Mouse (Mus musculus) left cerebral cortex, adult 9 months (tissue): ENCODE measurements around the gene Dnmt1.
A peak's percentile ranks its signal among the peaks of the same experiment; 100 is the strongest.
"Not testable (repeated sequence)": the region's sequence is repeated elsewhere in the genome, so short reads cannot be mapped to it uniquely, and the experiment has no call there.

Source experiments
- DNase-seq, 2 experiments: peaks; one replicate each; pipeline ENCODE4 v3.0.0; 2022; ENCODE audit warnings: low spot score in 2 of 2

The Dnmt1 gene

DNA sequence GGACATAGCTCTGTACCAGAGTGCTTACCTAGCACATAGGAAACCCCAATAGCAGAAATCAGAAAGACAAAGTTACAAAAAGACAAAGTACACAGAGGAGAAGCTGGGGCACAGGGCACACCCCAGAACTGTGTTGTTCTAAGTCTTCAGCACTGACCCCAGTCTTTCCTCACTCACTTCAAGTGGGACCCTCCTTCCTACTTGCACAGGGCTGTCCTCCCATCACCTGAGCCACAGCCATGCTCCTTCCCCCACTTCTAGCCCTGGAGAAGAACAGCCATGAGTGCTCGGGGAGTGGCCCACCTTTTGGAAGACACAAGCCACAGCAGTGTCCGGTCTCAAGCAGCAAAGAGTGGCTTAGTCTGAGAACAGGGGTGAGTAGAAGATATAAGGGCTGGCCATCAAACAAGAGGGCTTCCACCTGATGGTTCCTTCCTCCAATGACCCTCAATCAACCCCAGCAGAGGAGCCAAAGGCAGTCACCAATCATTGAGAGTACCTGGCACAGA, at the start of gene Dnmt1:
Dnmt1 (minus strand) TSS at position 459 of the 509 bp plus-strand sequence.
- no peak for DNase-seq

DNA sequence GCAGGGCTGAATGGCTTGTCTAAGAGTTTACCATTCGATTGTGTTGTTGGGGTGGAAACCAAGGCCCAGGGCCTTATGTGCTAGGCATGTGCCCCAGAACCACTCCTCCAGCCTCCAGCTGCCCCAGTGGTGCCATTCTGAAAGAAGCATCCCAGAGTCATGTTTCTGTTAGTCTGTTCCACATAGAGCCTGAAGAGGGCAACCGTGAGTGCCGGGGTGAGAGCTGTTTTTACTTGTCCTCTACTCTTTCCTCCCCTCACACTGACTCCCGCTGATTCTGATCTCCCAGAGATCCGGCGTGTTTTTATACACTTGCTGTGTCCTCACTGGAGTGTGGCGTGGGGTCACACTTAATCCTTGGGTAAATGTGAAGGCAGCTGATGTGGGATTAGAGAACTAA, 48.3 kb upstream of the Dnmt1 start:
- no peak for DNase-seq

DNA sequence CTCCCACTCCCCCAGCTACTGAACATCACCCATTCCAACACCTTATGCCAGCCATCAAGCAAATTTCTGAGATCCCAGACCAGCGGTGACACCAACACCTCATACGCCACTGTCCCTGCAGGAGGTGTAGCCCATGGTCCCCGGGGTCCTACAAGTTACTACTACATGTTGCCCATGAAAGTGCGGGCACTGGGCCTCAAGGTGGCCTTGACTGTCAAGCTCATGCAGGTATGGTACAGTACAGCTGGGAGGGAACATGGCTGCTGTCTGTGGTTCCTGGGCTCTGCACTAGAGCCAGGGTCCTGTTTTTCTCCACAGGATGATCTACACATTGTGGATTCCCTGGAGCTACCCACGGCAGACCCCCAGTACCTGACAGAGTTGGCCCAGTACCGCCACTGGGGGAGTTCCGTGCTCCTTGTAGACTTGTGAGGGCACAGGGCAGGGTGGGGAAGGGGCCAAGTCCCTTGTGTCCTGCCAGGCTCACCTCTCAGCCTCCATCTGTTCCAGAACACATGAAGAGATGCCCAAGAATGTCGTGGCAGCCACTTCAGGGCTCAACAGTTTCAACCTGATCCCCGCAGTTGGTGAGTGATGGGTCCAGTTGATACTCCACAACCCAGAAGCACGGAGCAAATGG, 47.7 kb upstream of the Dnmt1 start:
- no peak for DNase-seq

DNA sequence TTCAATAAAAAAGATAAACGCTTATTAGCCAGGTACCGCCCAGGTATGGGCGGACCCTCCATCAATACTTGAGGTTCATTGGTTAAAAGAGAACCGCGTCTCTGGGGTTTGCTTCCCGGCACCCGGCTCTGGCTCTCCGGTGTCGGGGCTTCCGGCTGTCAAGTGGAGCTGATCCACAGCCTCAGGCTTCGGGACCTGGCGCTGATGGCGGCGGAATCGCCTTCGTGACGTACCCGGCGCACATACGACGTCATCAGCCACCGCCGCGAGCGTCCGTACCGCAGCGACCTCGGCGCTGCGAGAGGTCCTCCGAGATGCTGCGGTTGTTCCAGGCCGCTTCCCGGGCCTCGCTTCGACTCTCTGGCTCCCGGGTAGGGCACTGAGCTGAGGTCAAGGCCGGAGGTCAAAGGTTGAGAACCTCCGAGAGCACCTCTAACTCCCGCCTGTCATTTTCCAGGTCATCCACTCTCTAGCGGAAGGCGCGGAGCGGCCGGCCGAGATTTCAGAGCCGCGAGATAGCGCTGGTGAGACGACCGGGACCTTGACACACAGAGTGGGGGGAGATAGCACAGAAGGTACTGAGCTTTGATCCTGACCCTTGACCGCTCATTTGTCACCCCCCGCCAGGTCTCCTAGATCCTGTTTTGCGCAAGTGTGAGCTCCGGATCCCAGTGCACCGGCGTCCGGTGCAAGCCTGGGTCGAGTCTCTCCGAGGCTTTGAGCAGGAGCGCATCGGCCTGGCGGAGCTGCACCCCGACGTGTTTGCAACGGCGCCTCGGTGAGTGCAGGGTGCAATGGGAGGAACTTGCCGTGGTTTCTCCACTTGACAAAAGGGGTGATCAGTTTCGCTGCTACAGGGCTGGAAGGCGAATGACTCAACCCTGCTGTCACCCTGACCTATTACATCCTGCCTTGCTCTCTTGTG, 43.2 kb upstream of the Dnmt1 start, which contains the start of gene Mrpl4:
Mrpl4 (plus strand) TSS at position 112 of the 925 bp plus-strand sequence.
- peak; percentile 71 to 89 for DNase-seq

DNA sequence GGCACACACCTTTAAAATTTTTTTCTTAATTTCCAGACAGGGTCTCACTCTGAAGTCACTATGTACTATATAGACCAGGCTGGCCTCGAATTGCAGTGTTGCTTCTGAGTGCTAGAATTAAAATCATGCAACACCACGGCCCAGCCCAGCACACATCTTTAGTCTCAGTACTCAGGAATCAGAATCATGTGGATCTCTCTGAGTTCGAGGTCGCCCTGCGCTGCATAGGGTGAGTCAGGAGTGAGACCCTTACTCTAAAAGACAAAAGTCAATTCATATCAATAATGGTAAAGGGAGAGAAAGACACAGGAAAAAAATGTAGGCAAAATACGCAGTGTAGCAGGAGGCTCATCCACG, 42.6 kb upstream of the Dnmt1 start:
- DNase-seq = no peak

DNA sequence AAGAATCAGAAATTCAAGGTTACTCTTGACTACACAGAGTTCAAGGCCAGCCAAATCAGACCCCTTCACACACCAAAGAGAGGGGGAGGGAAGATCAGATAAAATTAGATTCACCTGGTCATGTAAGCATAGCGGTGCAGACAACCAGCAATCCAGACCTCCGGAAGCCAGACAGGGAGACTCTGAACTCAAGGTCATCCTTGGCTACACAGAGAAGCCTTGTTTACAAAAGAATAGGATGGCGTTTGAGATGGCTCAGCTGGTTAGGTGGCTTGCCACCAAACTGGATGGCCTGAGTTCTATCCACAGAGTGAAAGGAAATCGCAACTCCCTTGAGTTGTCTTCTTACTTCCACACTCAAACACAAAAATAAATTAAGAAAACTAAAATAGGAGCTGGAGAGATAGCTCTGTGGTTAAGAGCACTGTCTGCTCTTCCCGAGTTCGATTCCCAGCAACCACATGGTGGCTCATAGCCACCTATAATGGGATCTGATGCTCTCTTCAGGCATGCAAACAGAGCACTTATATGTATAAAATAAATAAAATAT, 42.0 kb upstream of the Dnmt1 start:
- DNase-seq = no peak

DNA sequence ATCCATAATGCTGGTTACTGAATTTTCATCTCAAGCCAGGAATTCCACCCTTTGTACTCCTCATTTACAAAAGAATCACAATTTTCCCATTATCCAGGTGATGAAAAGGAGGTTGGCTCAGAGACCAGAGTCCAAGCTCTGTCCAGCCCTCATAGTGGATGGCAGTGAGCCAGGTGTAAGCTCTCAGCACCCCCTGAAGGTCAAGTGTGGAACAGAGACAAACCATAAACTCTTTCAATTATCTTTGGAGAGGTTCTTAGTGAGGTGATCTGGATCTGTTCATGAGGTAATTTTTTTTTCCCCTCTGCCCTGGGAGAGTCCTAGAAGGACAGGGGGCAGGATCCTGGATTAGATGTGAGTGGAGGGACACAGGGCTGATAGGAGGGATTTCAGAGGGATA, 41.1 kb upstream of the Dnmt1 start:
- DNase-seq = no peak

DNA sequence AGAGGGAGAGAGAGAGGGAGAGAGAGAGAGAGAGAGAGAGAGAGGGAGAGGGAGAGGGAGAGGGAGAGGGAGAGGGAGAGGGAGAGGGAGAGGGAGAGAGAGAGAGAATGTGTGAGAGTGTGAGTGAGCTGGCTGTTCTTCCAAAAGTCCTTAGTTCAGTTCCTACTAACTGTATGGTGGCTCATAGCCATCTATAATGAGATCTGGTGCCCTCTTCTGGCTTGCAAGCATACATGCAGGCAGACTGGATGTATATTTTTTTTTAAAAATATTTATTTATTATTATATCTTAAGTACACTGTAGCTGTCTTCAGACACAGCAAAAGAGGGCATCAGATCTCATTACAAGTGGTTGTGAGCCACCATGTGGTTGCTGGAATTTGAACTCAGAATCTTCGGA, 38.6 kb upstream of the Dnmt1 start:
- not testable (repeated sequence) for DNase-seq

DNA sequence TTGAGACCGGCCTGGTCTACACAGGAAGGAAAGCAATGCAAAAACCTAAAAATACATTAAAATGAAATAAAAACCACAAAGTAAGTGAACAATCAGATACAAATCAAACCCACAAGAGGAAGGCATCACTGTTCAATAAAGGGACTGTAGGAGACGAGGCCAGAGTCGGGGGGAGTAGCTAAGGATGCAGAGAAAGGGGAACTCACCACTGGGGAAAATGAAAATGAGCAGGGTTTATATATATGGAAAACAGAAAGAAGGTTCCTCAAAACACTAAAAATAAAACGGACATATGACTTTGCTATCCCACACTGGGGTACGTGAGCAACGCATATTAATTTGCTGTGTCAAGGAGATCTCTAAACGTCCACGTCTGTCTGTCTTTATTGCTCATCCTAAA, 37.4 kb upstream of the Dnmt1 start:
- no peak for DNase-seq

DNA sequence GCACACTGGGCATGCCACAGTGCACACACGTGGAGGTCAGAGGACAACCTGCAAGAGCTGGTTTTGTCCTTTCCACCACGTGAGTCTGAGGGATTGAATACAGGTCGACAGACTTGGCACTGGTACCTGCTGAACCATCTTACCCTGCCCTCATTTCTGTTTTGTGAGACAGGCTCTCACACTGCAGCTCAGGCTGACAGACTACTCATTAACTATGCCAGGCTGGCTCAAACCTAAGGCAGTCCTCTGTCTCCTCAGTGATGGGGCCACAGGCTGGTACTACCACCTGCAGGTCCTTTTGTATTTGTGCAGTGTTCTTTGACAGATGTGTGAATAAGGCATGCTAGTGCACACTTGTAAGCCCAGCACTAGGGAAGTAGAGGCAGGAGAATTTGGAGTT, 35.4 kb upstream of the Dnmt1 start:
- DNase-seq = no peak

DNA sequence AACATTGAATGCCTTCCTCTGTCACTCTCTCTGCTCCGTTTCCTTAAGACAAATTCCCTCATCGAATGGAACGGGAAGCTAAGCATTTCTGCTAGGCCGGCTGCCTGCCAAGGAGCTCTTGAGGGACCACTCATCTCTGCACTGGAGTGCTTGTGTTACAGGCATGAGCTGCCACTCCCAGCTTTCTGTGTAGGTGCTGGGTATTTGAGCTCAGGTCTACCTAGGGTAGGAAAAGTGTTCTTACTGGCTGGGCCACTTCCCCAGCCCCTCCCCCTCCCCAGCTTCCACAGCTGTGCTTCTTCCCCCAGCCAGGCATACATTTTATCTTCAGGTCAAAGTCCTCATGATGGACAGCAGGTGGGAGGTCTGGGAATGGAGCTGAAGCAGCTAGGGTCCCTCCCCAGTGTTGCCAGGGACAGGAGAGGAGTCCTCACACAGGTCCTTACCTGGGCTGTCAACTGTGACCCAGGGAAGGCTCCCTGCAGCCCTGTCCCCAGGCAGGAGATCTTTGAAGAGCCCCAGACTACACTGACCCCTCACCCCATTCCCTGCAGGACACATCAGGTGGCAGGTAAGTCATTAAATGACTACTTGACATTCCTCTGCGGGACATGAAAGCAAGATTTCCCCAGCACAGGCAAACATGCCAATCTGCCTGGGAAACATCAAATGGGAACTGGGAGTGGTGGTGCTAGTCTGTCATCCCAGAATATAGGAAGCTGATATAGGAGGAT, 33.6 kb upstream of the Dnmt1 start:
- no peak for DNase-seq

DNA sequence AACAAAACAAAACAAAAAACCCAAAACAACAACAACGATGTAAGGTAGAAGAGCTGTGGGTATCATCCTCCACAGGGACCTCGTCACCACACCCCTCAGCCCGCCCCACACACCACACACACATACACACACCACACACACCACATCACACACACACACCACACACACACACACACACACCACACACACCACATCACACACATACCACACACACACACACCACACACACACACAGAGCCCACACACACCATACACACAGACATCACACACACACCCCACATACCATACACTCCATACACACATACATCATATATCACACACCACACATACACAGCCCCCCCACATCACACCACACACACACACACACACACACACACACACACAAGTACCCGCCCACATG, 31.9 kb upstream of the Dnmt1 start:
- DNase-seq = no peak

DNA sequence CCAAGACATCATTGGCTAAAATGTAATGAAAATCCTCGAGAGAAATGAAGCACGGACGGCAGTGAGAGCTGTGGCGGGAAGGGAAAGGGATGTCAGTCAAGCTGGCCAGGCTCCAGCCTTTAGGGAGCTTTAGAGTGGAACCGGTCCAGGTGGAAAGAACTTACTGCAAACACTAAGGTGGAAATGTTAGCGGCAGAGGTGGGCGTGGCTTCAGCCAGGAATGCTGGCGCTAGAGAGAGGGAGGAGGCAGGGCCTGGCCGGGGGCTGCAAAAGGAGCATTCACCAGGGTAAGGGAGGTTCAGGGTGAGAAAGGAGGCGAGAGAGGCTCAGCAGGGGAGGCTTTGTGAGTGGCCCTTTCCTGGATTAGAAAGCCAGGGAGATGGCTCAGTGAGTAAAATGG, 31.2 kb upstream of the Dnmt1 start:
- no peak for DNase-seq

DNA sequence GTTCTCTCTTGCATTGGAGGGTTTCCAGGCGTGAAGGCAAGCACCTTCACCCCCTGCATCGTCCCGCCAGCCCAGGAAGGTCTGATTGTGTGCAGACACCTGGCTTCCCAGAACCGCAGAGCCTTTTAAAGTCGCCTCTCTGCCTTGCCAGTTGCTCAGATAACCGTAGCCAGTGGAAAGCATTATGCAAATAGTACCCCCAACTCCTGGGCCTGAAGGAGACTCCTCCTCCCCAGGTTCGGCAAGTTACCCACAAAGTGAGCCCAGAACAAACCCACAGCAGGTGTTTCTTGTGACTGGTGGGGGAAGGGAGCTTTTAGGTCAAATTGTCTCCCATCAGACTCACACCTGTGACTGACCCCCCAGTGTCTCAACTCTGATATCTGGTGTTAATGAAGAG, 28.3 kb upstream of the Dnmt1 start:
- no peak for DNase-seq

DNA sequence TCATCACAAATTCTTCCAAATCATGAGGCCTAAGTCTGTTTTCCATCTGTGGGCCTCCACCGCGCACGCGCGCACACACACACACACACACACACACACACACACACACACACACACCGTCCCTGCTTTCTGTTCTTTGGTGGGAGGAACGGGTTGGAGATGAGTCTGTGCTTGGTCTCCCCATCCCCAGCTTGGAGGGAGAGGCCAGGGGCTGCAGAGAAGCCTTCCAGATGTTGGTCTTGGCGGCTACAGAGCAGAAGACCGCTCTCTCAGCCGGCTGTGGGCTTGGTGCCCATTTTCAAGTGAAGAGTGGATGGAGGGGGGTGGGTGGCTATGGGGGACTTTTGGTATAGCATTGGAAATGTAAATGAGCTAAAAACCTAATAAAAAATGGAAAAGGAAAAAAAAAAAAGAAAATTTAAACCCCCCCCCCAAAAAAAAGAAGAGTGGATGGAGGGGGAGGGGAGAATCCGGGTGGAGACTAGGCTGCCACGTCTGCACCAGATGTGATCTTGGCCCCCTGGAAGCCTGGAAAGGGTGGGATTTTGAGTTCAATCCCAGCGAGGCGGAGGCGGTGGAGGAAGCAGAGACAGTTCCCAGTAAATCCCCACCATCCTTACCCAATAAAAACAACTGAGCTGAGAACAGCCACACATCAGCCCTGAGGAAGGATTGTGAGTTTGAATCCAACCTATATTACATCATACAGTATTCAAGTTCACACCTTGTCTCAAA, 27.4 kb upstream of the Dnmt1 start:
- DNase-seq = no peak

DNA sequence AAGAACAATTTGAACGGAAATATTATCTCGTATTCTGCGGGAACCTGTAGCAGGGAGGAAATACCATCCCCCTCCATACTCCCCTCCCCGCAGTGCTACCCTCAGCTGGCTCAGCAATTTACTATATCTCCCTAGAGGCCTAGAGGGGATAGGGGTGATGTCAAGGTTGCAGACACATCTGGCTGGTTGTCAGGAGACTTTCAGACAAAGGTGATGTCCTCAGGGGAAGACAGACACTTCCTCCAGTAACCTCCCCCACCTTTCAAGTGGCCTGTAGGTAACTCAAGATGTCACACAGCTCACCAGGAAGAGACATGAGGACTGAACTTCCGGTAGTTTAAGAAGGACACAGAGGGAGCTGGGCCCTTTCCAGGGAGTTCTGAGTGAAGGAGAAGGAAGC, 23.5 kb upstream of the Dnmt1 start:
- no peak for DNase-seq

DNA sequence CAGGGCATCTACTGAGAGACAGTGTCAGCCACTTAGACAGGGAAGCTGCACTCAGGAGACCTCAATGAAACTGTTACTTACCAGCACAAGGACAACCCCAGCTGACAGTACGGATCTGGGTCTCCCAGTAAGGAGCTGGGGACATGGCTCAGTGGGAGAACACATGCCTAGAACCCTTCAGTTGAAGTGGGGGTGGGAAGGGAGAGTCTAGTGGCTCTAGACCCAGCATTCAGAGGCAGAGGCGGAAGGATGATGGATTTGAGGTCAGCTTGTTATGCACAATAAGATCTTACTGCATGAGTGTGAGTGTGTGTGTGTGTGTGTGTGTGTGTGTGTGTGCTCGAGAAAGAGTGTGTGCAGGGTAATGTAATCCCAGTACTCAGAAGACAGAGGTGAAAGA, 22.5 kb upstream of the Dnmt1 start:
- DNase-seq = no peak

DNA sequence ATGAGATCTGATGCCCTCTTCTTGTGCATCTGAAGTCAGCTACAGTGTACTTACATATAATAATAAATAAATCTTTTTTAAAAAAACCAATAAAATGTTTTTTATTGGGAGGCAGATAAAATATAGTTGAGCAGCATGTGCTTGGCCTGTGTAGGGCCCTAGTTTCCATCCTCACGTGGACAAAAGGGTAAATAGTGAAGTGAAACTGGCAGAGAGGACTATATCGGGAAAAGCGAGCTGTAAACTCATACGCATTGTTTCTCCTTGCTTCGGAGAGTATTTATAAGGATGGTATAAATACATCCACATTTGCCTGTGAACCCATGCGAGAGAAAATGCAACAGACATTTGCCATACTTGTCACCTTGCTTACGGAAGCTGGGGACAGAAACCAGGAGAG, 20.1 kb upstream of the Dnmt1 start:
- no peak for DNase-seq

DNA sequence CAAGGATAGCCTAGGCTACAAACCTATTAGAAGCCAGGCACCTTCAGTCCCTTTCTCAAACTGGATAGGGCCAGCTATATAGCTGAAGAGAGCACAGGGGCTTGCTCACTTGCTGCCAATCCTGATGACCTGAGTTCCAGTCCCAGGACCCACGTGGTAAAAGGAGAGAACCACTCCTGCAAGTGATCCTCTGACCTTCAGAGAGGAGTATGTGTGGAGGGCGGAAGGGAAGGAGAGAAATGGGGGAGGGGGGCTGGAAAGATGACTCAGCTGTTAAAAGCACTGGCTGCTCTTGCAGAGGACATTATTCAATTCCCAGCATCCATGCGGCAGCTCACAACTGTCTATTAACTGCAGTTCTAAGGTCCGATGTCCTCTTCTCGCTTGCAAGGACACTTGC, 19.5 kb upstream of the Dnmt1 start:
- DNase-seq = no peak

DNA sequence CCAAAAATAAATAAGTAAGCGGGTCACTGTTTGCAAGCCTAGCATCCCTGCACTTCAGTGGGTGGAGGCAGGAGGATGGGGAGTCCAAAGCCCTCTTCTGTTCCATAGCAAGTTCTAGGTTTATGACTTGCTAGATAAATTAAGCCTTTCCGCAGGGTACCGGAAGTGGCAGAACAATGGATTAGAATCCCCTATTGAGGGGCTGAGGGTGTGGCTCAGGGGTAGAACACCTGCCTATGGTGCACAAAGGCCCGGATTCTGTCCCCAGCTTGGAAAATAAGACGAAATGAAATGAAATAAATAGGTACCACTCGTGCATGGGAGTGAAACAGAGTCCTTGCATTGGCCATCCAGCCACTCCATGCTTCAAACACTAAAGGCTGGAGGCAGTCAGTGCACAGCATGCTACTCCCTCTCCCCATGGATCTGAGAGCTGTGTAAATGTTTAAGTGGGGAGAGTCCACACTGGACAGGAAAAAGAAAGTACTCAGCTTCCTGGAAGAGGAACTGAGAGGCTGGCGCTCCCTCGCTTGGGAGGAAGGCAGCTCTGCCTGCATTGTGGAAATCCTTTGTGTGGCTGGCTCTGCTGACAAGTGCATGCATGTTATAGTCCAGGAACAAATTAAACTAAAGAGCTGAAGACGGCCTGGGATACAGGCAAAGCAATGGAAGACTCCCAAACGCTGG, 18.9 kb upstream of the Dnmt1 start:
- no peak for DNase-seq
